Mouse (Mus musculus) liver, adult (tissue): ENCODE results near the gene Trim7.

Source experiments
- GATA4 ChIP-seq: IDR thresholded peaks from 2 replicates; pipeline ENCODE4 v1.6.1; 2014; ENCODE audit warnings: mild to moderate bottlenecking, low read length; ENCODE audit not compliant: insufficient replicate concordance

The Trim7 gene

GRCm38 (mm10) chr11:48798308-48798707 lies 27.6 kb upstream of the Trim7 start:
- no peak for TF ChIP-seq GATA4

- no peak for TF ChIP-seq GATA4
Measured at GRCm38 (mm10) chr11:48798984-48799920, 26.7 kb upstream of the Trim7 start.

DNA sequence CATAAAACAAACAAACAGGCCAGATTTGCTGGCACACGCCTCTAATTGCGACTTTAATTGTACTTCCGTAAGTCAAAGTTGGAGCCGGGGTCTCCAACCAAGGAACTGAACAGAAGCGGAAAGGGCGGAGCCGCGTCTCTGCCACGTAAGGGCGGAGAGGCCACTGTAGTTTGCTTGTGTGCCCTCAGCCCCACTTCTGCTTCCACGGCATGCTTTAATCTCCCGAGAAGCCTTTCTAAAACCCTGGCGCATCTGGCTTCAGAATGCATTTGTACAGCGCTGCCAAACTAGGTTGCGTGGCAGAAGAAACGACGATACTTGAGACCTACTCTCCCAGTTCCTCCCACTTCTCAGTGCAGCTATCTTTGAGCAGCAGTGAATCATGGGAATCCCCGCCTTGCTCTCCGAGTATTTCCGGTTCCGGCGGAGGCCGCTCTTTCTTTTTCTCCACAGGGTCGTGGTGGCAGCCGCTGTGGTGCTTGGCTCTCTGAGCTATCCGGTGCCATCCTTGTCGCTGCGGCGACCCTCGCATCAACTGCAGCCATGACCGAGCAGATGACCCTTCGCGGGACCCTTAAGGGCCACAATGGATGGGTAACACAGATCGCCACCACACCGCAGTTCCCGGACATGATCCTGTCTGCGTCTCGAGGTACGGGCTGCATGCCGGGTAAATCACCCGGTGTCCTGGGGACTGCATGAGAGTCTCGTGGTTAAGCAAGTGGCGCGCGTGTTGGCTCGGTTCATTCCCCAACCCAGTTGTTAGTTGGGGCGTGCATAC lies 25.8 kb upstream of the Trim7 start, which contains the start of gene Rack1:
Gene Rack1, plus strand, starts transcription at position 412 of the 781 bp plus-strand sequence.
- TF ChIP-seq GATA4, result peak; percentile 89; the same call in 1 of the 2 replicates

- no peak for TF ChIP-seq GATA4
Measured at GRCm38 (mm10) chr11:48801831-48802772, 23.8 kb upstream of the Trim7 start.

- TF ChIP-seq GATA4, result no peak
Measured at GRCm38 (mm10) chr11:48803988-48804387, 22.0 kb upstream of the Trim7 start.

DNA sequence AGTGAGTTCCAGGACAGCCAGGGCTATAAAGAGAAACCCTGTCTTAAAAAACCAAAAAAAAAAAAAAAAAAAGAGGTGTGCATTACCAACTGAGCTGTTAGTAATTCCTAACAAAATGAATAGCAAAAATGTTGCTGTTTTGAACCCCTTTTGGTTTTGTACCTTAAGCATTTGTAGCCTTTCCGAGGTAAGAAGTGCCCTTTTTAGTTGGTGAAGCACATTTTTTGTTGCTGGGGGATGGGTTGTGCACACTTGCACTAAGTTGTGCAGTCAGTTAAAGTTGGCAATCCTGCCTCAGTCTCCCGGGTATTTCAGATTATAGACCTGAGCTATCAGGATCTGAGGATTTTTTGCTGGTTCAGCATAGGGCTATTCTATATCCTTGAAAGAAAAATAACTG lies 21.0 kb upstream of the Trim7 start:
- no peak for TF ChIP-seq GATA4

GRCm38 (mm10) chr11:48806856-48807562 lies 18.9 kb upstream of the Trim7 start:
- no peak for TF ChIP-seq GATA4

- TF ChIP-seq GATA4, result no peak
Measured at GRCm38 (mm10) chr11:48807563-48808303, 18.2 kb upstream of the Trim7 start.

- no peak for TF ChIP-seq GATA4
Measured at GRCm38 (mm10) chr11:48808304-48808646, 17.7 kb upstream of the Trim7 start.

DNA sequence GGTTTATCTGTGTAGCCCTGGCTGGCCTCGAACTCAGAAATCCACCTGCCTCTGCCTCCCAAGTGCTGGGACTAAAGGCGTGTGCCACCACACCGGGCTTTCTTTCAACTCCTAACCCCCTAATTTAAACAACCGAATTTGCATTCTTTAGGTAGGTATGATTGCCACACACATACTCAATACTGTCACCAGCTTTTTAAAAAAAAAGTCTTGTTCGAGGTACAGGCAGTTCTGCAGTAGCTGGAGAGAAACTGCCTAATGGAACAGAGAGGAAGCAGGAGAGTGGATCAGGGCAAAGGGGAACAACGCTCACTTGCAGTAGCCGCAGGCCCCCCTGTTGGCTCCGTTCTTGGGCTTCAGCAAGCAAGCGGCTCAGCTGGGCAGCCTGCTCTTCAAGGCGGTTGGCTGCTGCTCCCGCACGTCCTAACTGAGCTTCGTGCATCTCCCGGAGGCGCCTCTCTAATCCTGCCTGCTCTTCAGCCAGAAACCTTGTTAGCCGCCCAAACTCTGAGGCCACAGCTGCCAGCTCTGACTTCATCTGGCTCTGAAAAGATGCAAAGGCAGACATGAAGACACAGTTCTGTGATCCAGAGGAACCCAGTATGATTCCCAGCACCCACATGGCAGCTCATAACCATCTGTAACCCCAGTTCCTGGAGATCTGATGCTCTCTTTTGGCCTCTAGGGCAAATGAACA lies 17.1 kb upstream of the Trim7 start:
- TF ChIP-seq GATA4, result no peak

- no peak for TF ChIP-seq GATA4
Measured at GRCm38 (mm10) chr11:48809434-48809830, 16.5 kb upstream of the Trim7 start.

DNA sequence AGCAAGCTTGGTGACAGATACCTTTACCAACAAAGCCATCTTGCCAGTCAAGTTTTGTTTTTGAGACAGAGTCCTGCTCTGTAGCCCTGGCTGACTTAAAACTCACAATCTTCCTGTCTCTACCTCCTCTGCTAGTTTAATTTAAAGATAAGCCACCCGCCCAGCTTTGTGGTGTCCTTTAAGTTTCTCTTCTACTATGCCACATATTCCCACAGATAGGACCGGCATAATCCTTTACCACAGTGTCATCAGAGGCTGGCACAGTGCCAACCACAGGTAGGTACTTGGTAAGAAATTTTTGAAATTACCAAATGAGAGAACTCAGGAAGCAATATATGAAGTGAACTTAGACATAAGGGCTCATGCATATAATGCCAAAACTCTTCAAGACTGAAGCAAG lies 15.8 kb upstream of the Trim7 start:
- no peak for TF ChIP-seq GATA4

- peak; percentile 73; the same call in 1 of the 2 replicates for TF ChIP-seq GATA4
Measured at GRCm38 (mm10) chr11:48813782-48814181, 12.2 kb upstream of the Trim7 start.
